Mouse (Mus musculus) embryonic fibroblast, embryonic 13.5 days (primary cell): ENCODE results near the gene Shtn1.

ENCODE experiments used
- CTCF ChIP-seq: IDR thresholded peaks from 2 replicates; pipeline ENCODE4 v1.5.1; 2011; ENCODE audit warnings: mild to moderate bottlenecking, control low read depth, low read length, moderate library complexity, borderline replicate concordance; ENCODE audit not compliant: insufficient read depth
- POLR2A ChIP-seq: IDR thresholded peaks from 2 replicates; pipeline ENCODE4 v1.6.1; 2011; ENCODE audit warnings: low read depth, mild to moderate bottlenecking, control low read depth, low read length, moderate library complexity

- TF ChIP-seq POLR2A = no peak
- TF ChIP-seq CTCF = no peak
These were observed 23.0 kb downstream of the Shtn1 start for GRCm38 (mm10) chr19:59052783-59053490.
